Mouse (Mus musculus): ENCODE data around the gene Dip2c.

DNA sequence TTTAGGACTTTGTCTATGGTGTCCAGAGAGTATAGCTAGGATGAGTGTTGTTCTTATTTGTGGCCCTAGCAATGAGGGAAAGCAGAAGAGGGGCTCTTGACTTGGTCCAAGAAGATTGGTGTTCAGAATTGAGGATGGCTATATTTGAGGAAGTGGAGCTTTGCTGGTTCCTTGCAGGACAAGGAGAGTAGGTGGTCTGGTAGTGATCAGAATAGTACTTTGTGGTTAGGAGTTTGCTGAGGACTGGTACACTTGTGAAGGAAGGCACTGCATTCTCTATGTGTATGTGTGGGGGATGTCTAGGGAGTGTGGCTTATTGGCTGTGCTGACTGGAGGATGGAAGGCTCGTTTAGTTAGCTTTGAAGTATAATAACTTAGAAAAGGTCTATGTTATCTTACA lies 95.1 kb downstream of the Dip2c start:
- no peak for TF ChIP-seq EP300 (IDR thresholded peaks at IDR 0.05)
- TF ChIP-seq CTCF (IDR thresholded peaks at IDR 0.05) = no peak
